Mouse (Mus musculus): ENCODE data around the gene Rasal2.

DNA sequence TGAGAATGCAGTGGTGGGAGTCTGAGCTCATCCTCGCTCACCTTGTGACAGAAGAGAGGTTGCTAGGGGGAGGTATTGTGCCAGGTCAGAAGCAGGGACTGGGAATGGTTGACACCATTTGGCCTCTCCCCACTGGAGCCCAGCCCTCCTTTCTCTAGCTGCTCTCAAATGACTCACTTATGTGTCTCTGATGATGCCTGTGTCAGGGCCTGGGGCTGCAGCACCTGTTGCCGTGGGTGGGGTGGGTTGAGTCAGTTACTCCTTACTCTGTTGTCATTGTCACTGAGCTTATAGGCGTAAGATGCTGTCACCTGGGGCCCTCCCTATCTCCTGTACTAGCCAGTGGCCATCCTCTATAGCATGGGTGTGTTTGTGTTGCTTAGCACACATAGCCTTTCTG lies 321.6 kb downstream of the Rasal2 start:
- TF ChIP-seq USF1 (IDR thresholded peaks at IDR 0.05; ENCODE audit: low read depth) = no peak
- TF ChIP-seq POLR2A (IDR thresholded peaks at IDR 0.05; ENCODE audit: insufficient read length, low read depth) = no peak
- no peak for TF ChIP-seq TCF12 (IDR thresholded peaks at IDR 0.05; ENCODE audit: insufficient read depth, poor library complexity, severe bottlenecking)
- no peak for TF ChIP-seq SRF (IDR thresholded peaks at IDR 0.05; ENCODE audit: control insufficient read depth, insufficient read length, low read depth)
- no peak for TF ChIP-seq CEBPB (IDR thresholded peaks at IDR 0.05; ENCODE audit: insufficient read depth, poor library complexity, severe bottlenecking)
- TF ChIP-seq MYOG (IDR thresholded peaks at IDR 0.05; ENCODE audit: control insufficient read depth in 1 of 3, insufficient read depth in 1 of 3, insufficient read length in 2 of 3, low read depth in 2 of 3) = peak in 2 of 3 experiments; percentile 10 to 70
- TF ChIP-seq E2F4 (IDR thresholded peaks at IDR 0.05; ENCODE audit: insufficient read depth) = no peak
- no peak for TF ChIP-seq MAX (IDR thresholded peaks at IDR 0.05; ENCODE audit: low read depth)
- no peak for TF ChIP-seq TCF3 (IDR thresholded peaks at IDR 0.05; ENCODE audit: insufficient read length, low read depth)
- TF ChIP-seq POLR2AphosphoS2 (IDR thresholded peaks at IDR 0.05; ENCODE audit: insufficient read length, low read depth) = no peak
- TF ChIP-seq MYOD1 (IDR thresholded peaks at IDR 0.05; ENCODE audit: control insufficient read depth in 1 of 3, insufficient read length in 2 of 3, low read depth in 2 of 3) = peak in 2 of 3 experiments; percentile 30 to 87

Data from myocyte (in vitro differentiated cells).